Mouse (Mus musculus) hindbrain, embryonic 16.5 days (tissue): ENCODE measurements around the gene Trmu. TPM values are rescaled to one million over a fixed set of nuclear protein-coding genes. Genes with fewer than 3 reads are reported as not detected.
"Not testable (repeated sequence)": the region's sequence is repeated elsewhere in the genome, so short reads cannot be mapped to it uniquely, and the experiment has no call there.

Source experiments
- ATAC-seq: fragments of 200-750 bp; cut with Nextera tagmentation; 2 replicates; pipeline ENCODE4 v1.8.0; 2017; ENCODE audit warnings: moderate TSS enrichment, moderate library complexity
- H3K27ac ChIP-seq: fragments of 300-500 bp; sonication (generic); 2 replicates; pipeline ENCODE4 v1.5.1; 2014; ENCODE audit warnings: low read depth, mild to moderate bottlenecking, control low read depth, low read length, moderate library complexity
- H3K27me3 ChIP-seq: fragments of 300-500 bp; sonication (generic); replicated peaks from 2 replicates; pipeline ENCODE4 v1.6.1; 2014; ENCODE audit warnings: low read length; ENCODE audit not compliant: control insufficient read depth, insufficient read depth
- H3K36me3 ChIP-seq: fragments of 300-500 bp; sonication (generic); 2 replicates; pipeline ENCODE4 v1.6.1; 2014; ENCODE audit warnings: mild to moderate bottlenecking, low read length, moderate library complexity, mixed read lengths; ENCODE audit not compliant: control insufficient read depth, insufficient read depth
- H3K4me1 ChIP-seq: fragments of 300-500 bp; sonication (generic); 2 replicates; pipeline ENCODE4 v1.6.1; 2014; ENCODE audit warnings: low read depth, low read length; ENCODE audit not compliant: control insufficient read depth, insufficient read depth
- H3K4me2 ChIP-seq: fragments of 300-500 bp; sonication (generic); 2 replicates; pipeline ENCODE4 v1.6.1; 2014; ENCODE audit warnings: mild to moderate bottlenecking, low read length, control low read depth, moderate library complexity
- H3K4me3 ChIP-seq: fragments of 300-500 bp; sonication (generic); 2 replicates; pipeline ENCODE4 v1.5.1; 2014; ENCODE audit warnings: mild to moderate bottlenecking, low read length, control low read depth, moderate library complexity
- H3K9ac ChIP-seq: fragments of 300-500 bp; sonication (generic); 2 replicates; pipeline ENCODE4 v1.6.1; 2014; ENCODE audit warnings: low read depth, mild to moderate bottlenecking, control low read depth, low read length, moderate library complexity
- H3K9me3 ChIP-seq: fragments of 300-500 bp; sonication (generic); 2 replicates; pipeline ENCODE4 v1.6.1; 2014; ENCODE audit warnings: mild to moderate bottlenecking, low read length, moderate library complexity; ENCODE audit not compliant: control insufficient read depth
- WGBS: fragments of 180-500 bp; shearing (Covaris S2); extraction: QIAGEN DNeasy Blood & Tissue Kit; methylation state at CpG from one replicate; pipeline ENCODE4 v1.1.7; 2014; 5-methylcytosine and 5-hydroxymethylcytosine counted together
- polyA plus RNA-seq: library from polyadenylated mRNA; unstranded; fragments of >200 nt; fragmentation: Nextera tagmentation; extraction: Ambion mirVana; gene quantifications from 2 replicates; pipeline ENCODE4 v1.2.1, GENCODE M21; 2015

The Trmu gene
- polyA plus RNA-seq, 1 experiment from 2014 or later, result 50.3 TPM

DNA sequence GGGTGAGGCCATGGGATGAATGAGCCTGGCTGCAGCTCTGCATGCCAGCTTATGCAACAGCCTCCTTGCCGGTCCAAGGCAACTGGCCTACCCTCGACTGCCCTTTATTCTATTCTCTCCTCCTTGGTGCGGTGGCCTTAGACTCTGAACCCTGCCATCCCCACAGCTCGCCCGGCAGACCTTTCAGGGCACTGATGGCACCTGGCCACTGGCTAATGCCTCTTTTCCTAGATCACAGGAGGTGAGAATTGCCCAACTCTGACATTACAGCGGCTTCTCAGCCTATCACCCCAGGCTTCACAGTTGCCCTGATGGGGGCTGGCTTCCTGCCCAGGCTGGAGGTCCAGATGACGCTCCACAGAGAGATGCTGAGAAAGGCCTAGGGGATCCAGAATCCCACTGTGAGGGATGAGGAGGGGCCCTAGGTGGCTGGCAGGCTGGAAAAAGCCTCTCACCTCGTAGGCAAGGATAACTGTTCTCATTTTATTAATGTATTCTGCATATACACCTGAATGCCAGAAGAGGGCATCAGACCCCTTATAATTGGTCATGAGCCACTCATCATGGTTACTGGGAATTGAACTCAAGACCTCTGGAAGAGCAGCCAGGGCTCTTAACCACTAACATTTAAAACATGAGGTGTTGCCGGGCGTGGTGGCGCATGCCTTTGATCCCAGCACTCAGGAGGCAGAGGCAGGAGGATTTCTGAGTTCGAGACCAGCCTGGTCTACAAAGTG, 27.3 kb upstream of the Trmu start:
- H3K9ac ChIP-seq, result no peak overlapping the region
- H3K36me3 ChIP-seq, result no peaks in the 10 kb centered on the region
- no peaks in the 10 kb centered on the region for H3K9me3 ChIP-seq
- no peaks in the 10 kb centered on the region for H3K4me1 ChIP-seq
- H3K4me3 ChIP-seq, result no peak overlapping the region
- H3K27ac ChIP-seq, result no peak overlapping the region
- H3K4me2 ChIP-seq, result no peak overlapping the region
- ATAC-seq, result no peak
- H3K27me3 ChIP-seq, result no peaks in the 10 kb centered on the region
- WGBS, result 69% methylated on average over 12 of the region's 12 CpGs

DNA sequence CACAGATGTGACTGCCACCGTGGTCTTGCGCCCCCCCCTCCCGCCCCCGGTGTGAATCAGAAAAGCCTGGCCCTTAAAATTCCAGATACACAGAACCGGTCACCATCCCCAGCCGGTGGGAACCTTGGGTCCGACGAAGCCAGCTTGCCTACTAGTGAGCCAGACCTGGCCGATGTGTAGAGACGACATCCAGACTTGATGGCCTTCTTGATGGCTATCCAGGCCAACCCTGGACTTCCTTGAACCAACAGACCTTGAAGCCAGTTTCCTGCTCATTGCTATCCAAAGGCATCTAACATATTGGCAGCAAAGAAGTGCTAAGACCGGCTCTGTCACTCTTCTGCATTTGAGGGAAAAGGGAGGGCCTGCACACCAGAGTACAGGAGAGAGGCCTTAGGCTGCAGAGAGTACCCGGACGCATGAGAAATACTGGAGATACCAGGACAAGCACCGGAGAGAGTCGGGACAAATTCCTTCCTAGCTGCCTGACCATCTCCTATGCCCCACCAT, 20.1 kb upstream of the Trmu start:
- H3K4me1 ChIP-seq, result peaks cover 16% of the 10 kb centered on the region
- H3K27ac ChIP-seq, result peak overlapping the region; percentile 83
- ATAC-seq, result peak; percentile 16; the same call in 1 of the 2 replicates
- 7% methylated on average over 15 of the region's 15 CpGs for WGBS
- peak overlapping the region; percentile 83 for H3K9ac ChIP-seq
- no peaks in the 10 kb centered on the region for H3K9me3 ChIP-seq
- no peaks in the 10 kb centered on the region for H3K27me3 ChIP-seq
- H3K4me2 ChIP-seq, result peak overlapping the region; percentile 78
- no peaks in the 10 kb centered on the region for H3K36me3 ChIP-seq
- H3K4me3 ChIP-seq, result peak overlapping the region; percentile 56

DNA sequence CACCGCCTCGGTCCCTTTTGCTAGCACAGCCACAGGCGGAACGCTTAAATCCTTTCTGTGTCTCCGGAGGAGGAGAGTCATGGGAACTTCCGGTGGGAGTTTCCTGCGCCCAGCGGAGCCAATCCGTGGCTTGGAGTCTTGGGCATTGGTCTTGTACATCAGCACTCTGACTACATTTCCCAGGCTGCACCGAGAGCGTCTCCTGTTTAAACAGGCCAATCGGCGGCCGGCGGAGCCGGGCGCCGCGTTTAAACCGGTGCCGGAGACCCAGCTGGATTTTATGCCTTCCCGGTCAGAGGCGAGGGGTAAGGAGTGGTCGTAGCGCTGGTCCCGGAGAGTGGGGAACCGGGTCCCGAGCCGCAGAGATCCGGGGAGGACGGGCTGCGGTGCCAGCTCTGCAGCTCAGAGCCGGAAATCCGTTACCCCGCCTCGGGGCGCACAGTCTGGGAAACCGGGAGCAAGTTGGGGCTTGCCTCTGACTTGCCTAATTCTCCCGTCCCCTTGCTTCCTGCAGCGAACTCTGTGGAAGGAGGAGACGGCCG, 19.6 kb upstream of the Trmu start, which contains the start of gene Gtse1:
Gene Gtse1 (plus strand): TSS at position 256 of the 542 bp plus-strand sequence.
- Histone ChIP-seq H3K4me2 (peak within 1 kb of the TSS; percentile 78), H3K27me3 (no peaks in the 10 kb centered on the region), H3K36me3 (no peaks in the 10 kb centered on the region), H3K4me1 (peaks cover 16% of the 10 kb centered on the region), H3K9ac (peak within 1 kb of the TSS; percentile 83), H3K9me3 (no peaks in the 10 kb centered on the region), H3K4me3 (peak within 1 kb of the TSS; percentile 56), H3K27ac (peak within 1 kb of the TSS; percentile 83)
- ATAC-seq, result peak; percentile 99
- WGBS, result under 1% methylated on average over 42 of the region's 42 CpGs

DNA sequence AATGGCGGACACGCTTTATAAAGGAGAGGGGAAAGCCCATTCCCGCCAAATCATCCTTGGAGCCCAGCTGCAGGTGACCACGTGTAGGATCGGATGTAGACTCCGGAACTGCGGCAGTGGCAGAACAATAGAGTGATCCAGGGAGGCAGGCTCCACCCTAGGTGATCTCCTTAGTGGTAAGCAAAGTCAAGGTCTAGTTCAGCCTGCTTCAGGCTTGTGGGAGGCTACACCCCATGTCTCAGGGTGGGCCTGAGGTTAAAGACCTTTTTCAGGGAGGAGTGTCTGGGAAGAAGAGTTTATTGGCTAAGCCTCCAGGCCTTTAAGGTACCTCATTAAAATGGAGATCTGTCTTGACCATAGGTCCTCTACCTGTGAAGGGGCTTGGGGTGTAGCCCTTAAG, 13.2 kb upstream of the Trmu start:
- H3K9ac ChIP-seq, ATAC-seq, H3K36me3 ChIP-seq, H3K9me3 ChIP-seq, H3K4me1 ChIP-seq, H3K27ac ChIP-seq, H3K4me2 ChIP-seq, H3K27me3 ChIP-seq, H3K4me3 ChIP-seq: not testable (repeated sequence)
- WGBS, result 92% methylated on average over 7 of the region's 7 CpGs

DNA sequence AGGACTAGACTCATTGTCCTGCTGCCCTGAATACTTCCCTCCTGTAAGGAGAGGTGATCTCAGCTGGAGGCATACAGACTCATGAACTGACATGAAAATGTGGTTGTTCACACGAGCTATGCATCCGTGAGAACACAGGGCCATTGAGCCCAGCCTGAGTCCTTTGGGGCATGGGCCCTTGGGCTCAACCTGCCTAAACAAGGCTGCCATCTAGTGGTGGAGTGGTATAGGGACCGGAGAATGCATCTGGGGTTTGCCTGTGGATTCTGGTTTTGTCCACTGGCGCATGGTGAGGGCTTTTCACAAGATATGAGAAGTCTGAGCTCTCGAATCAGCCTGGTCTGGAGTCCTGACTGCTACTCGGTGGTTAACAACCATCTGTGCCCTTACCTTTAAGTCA, 11.4 kb upstream of the Trmu start:
- no peaks in the 10 kb centered on the region for H3K9me3 ChIP-seq
- H3K27me3 ChIP-seq, result no peaks in the 10 kb centered on the region
- WGBS, result 51% methylated on average over 6 of the region's 6 CpGs
- no peak overlapping the region for H3K27ac ChIP-seq
- H3K4me3 ChIP-seq, result no peak overlapping the region
- no peak overlapping the region for H3K9ac ChIP-seq
- no peaks in the 10 kb centered on the region for H3K36me3 ChIP-seq
- no peaks in the 10 kb centered on the region for H3K4me1 ChIP-seq
- ATAC-seq, result no peak
- no peak overlapping the region for H3K4me2 ChIP-seq

DNA sequence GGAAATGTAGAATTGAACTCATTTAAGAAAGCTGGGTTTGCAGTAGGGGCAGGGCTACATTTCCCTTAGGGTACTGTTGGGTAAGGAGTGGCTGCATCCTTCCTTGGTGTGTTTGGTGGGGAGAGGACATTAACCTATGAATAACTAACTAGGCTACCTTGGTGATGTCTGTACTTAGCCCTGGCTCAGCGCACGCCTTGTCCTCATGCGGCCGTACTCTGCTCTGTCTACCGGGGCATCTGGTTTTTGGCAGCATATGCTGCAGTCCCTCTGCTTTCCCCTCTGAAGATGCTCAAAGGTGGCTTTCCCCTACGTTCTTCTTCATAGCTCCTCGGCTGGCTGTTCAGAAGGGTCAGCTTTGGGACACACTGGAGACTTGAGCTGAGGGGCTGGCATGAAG, 1.8 kb upstream of the Trmu start:
- WGBS, result 86% methylated on average over 7 of the region's 7 CpGs
- H3K27me3 ChIP-seq, result no peaks in the 10 kb centered on the region
- H3K4me2 ChIP-seq, result no peak overlapping the region
- ATAC-seq, result no peak
- no peak overlapping the region for H3K4me3 ChIP-seq
- H3K27ac ChIP-seq, result no peak overlapping the region
- peaks cover 17% of the 10 kb centered on the region for H3K4me1 ChIP-seq
- H3K36me3 ChIP-seq, result no peaks in the 10 kb centered on the region
- no peaks in the 10 kb centered on the region for H3K9me3 ChIP-seq
- H3K9ac ChIP-seq, result no peak overlapping the region

DNA sequence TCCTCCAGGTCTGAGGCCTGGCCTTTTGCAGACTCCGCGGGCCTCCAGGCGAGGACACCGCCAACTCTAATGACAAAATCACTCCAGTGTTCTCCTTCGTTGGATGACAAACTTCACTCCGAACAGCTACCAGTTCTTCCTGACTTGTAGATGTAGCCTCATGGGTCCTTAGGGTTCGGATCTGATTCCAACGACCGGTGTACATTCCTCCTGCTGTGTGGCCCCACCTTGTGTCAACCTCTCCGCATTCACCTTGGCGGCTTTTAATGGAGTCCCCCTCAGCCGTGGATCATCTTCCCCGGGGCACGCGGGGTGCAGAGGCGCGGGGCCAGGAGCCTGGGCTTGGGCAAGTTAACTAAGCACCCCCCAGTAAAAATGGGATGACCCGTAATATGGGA, 385 bp downstream of the Trmu start:
- peak; percentile 22 for ATAC-seq
- WGBS, result 3% methylated on average over 17 of the region's 18 CpGs
- peak overlapping the region; percentile 88 for H3K4me3 ChIP-seq
- H3K27me3 ChIP-seq, result no peaks in the 10 kb centered on the region
- H3K36me3 ChIP-seq, result peaks cover 7% of the 10 kb centered on the region
- no peaks in the 10 kb centered on the region for H3K9me3 ChIP-seq
- peaks cover 17% of the 10 kb centered on the region for H3K4me1 ChIP-seq
- H3K4me2 ChIP-seq, result peak overlapping the region; percentile 92
- peak overlapping the region; percentile 87 for H3K27ac ChIP-seq
- peak overlapping the region; percentile 93 for H3K9ac ChIP-seq

DNA sequence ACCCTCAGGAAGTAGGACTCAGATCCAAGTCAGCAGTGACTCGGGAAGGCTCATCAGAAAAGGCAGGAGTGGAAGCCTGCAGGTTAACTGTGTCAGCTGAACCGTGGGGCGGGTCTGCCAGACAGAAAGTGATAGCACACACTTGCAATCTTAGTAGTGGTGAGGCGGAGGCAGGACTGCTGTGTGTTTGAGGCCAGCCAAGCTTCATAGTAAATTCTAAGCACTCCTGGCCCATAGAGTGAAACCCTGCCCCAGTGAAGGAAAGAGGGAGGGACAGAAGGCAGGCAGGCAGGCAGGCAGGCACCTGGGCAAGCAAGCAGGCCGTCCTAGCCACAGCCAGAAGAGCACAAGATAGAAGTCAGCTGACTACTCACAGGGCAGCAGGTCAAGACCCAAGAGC, 6.5 kb downstream of the Trmu start:
- Histone ChIP-seq H3K4me3 (no peak overlapping the region), H3K36me3 (peaks cover 18% of the 10 kb centered on the region)
- 95% methylated on average over 5 of the region's 5 CpGs for WGBS

DNA sequence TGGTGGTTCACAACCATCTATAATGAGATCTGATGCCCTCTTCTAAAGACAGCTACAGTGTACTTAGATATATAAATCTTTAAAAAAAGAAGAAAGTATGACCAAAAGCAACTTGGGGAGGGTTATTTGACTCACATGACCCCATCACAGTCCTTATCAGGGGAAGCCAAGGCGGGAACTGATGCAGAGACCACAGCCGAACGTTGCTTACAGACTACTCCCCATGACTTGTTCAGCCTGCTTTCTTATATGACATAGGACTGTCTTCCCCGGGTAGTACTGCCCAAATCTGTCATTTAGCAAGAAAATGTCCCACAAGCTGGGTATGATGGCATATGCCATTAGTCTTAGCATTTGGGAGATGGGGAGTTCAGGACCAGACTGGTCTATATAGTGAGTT, 10.1 kb downstream of the Trmu start:
- no peak for ATAC-seq
- Histone ChIP-seq H3K9me3 (no peaks in the 10 kb centered on the region), H3K9ac (no peak overlapping the region), H3K4me2 (no peak overlapping the region), H3K27me3 (no peaks in the 10 kb centered on the region), H3K36me3 (peaks cover 18% of the 10 kb centered on the region), H3K4me3 (no peak overlapping the region), H3K4me1 (peaks cover 4% of the 10 kb centered on the region; the same call in 1 of the 2 replicates), H3K27ac (no peak overlapping the region)
- WGBS, result 93% methylated on average over 4 of the region's 4 CpGs

More for the DNA sequence above, 6.5 kb downstream of the Trmu start:
- peaks cover 4% of the 10 kb centered on the region for H3K4me1 ChIP-seq
- H3K27ac ChIP-seq, result no peak overlapping the region
- no peaks in the 10 kb centered on the region for H3K9me3 ChIP-seq
- H3K4me2 ChIP-seq, result no peak overlapping the region
- no peak overlapping the region for H3K9ac ChIP-seq
- ATAC-seq, result no peak
- no peaks in the 10 kb centered on the region for H3K27me3 ChIP-seq
